Mouse (Mus musculus) limb, embryonic 11.5 days (tissue): ENCODE results near the gene Majin. TPM values are rescaled to one million over a fixed set of nuclear protein-coding genes. Genes with fewer than 3 reads are reported as not detected.

Source experiments
- ATAC-seq: fragments of 200-750 bp; cut with Nextera tagmentation; 2 replicates; pipeline ENCODE4 v1.8.0; 2017; ENCODE audit warnings: low read depth; ENCODE audit not compliant: insufficient number of reproducible peaks, low FRiP score, low TSS enrichment
- DNase-seq: peaks from one replicate; pipeline ENCODE4 v3.0.0-alpha.2; 2015; ENCODE audit warnings: low spot score
- H3K27ac ChIP-seq: fragments of 300-500 bp; sonication (generic); replicated peaks from 2 replicates; pipeline ENCODE4 v1.5.1; 2014; ENCODE audit warnings: low read depth, mild to moderate bottlenecking, low read length
- H3K27me3 ChIP-seq: fragments of 300-500 bp; sonication (generic); 2 replicates; pipeline ENCODE4 v1.6.1; 2014; ENCODE audit warnings: mild to moderate bottlenecking, low read length, mixed read lengths; ENCODE audit not compliant: control insufficient read depth, insufficient read depth
- H3K36me3 ChIP-seq: fragments of 300-500 bp; sonication (generic); 2 replicates; pipeline ENCODE4 v1.6.1; 2014; ENCODE audit warnings: mild to moderate bottlenecking, low read length, moderate library complexity, mixed read lengths; ENCODE audit not compliant: control insufficient read depth, insufficient read depth
- H3K4me1 ChIP-seq: fragments of 300-500 bp; sonication (generic); 2 replicates; pipeline ENCODE4 v1.6.1; 2014; ENCODE audit warnings: low read length, mixed read lengths; ENCODE audit not compliant: control insufficient read depth, insufficient read depth
- H3K4me2 ChIP-seq: fragments of 300-500 bp; sonication (generic); 2 replicates; pipeline ENCODE4 v1.6.1; 2014; ENCODE audit warnings: low read depth, mild to moderate bottlenecking, moderate library complexity; ENCODE audit not compliant: severe bottlenecking
- H3K4me3 ChIP-seq: fragments of 300-500 bp; sonication (generic); 2 replicates; pipeline ENCODE4 v1.5.1; 2014; ENCODE audit warnings: low read depth, low read length
- H3K9ac ChIP-seq: fragments of 300-500 bp; sonication (generic); 2 replicates; pipeline ENCODE4 v1.6.1; 2014; ENCODE audit warnings: mild to moderate bottlenecking, low read length
- H3K9me3 ChIP-seq: fragments of 300-500 bp; sonication (generic); 2 replicates; pipeline ENCODE4 v1.6.1; 2016; ENCODE audit warnings: low read length; ENCODE audit not compliant: control insufficient read depth
- WGBS: fragments of 180-500 bp; shearing (Covaris S2); extraction: QIAGEN DNeasy Blood & Tissue Kit; methylation state at CpG from one replicate; pipeline ENCODE4 v1.1.7; 2014; 5-methylcytosine and 5-hydroxymethylcytosine counted together
- polyA plus RNA-seq: library from polyadenylated mRNA; unstranded; fragments of >200 nt; fragmentation: Nextera tagmentation; extraction: Ambion mirVana; gene quantifications from 2 replicates; pipeline ENCODE4 v1.2.1, GENCODE M21; 2014

Majin gene
- polyA plus RNA-seq, 1 experiment from 2014 or later: not detected

GRCm38 (mm10) chr19:6268170-6268528 lies 84.0 kb downstream of the Majin start:
- Histone ChIP-seq H3K36me3 (no peaks in the 10 kb centered on the region), H3K27me3 (no peaks in the 10 kb centered on the region), H3K4me2 (no peak overlapping the region), H3K9me3 (no peaks in the 10 kb centered on the region), H3K27ac (no peak overlapping the region), H3K4me3 (no peak overlapping the region), H3K9ac (no peak overlapping the region), H3K4me1 (no peaks in the 10 kb centered on the region)
- ATAC-seq: peak; percentile 64; the same call in 1 of the 2 replicates
- peak; percentile 93 for DNase-seq
- 17% methylated on average over 8 of the region's 8 CpGs for WGBS

- no peak for DNase-seq
- no peak overlapping the region for H3K4me2 ChIP-seq
- no peaks in the 10 kb centered on the region for H3K9me3 ChIP-seq
- H3K36me3 ChIP-seq: no peaks in the 10 kb centered on the region
- no peak overlapping the region for H3K27ac ChIP-seq
- ATAC-seq: no peak
- H3K4me1 ChIP-seq: no peaks in the 10 kb centered on the region
- H3K27me3 ChIP-seq: no peaks in the 10 kb centered on the region
- H3K4me3 ChIP-seq: no peak overlapping the region
- WGBS: 82% methylated on average over 7 of the region's 7 CpGs
- H3K9ac ChIP-seq: no peak overlapping the region
These were observed 84.5 kb downstream of the Majin start for GRCm38 (mm10) chr19:6268670-6269132.

DNA sequence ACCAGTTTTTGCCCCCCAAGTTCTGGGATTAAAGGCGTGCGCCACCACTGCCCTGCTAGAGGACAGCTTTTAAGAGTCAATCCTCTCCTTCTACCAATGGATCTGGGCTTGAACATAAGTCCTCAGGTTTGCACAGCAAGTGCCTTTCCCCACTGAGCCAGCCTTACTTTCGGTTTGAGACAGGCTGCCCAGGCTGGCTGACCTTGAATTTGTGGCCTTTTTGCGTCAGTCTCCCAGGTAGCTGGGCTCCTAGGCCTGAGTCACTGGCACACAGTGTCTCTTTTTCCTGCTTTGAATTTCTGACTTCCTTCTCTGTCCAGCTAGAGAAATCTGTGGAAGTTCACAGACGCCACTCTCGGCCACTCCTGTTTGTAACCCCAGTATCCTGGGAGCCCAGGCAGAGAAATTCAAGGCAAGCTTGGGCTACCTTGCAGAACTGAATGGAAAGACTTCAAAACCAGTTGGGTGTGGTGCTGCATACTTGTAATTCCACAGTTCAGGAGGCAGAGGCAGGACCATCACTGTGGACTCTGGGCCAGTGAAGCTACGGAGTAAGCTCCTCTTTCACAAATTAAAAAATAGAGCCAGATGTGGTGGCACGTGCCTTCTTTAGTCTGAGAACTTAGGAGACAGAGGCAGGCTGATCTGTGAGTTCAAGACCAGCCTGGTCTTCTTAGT lies 85.7 kb downstream of the Majin start:
- Histone ChIP-seq H3K9ac (no peak overlapping the region), H3K9me3 (no peaks in the 10 kb centered on the region), H3K27ac (no peak overlapping the region), H3K36me3 (no peaks in the 10 kb centered on the region), H3K4me3 (no peak overlapping the region), H3K4me2 (no peak overlapping the region), H3K4me1 (no peaks in the 10 kb centered on the region), H3K27me3 (no peaks in the 10 kb centered on the region)
- DNase-seq (no peak), ATAC-seq (no peak)
- 88% methylated on average over 8 of the region's 8 CpGs for WGBS

DNA sequence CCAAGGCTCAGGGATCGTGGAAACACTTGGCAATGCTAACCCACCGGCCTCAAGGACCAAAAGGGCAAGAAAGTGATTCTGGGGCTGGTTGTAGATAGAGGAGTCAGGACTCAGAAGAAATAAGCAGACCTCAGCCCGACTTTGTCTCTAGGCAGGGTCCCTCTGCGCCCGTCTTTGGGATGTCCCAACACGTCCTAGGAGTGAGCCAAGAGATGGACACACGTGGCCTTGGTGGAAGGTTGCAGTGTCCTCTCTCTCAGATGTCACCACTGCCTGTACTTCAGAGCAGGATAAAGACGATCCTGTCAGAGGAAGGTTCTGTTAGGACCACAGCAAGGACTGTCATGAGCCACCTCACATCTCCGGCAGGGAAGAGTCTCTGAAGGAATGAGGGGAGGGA lies 86.5 kb downstream of the Majin start:
- Histone ChIP-seq H3K36me3 (no peaks in the 10 kb centered on the region), H3K4me1 (0 out of 2 replicates have a peak, but pooled peaks cover 2% of the 10 kb centered on the region), H3K27ac (no peak overlapping the region), H3K4me3 (no peak overlapping the region), H3K9me3 (no peaks in the 10 kb centered on the region), H3K27me3 (no peaks in the 10 kb centered on the region), H3K9ac (no peak overlapping the region), H3K4me2 (no peak overlapping the region)
- WGBS: 57% methylated on average over 9 of the region's 9 CpGs
- no peak for ATAC-seq
- DNase-seq: no peak

DNA sequence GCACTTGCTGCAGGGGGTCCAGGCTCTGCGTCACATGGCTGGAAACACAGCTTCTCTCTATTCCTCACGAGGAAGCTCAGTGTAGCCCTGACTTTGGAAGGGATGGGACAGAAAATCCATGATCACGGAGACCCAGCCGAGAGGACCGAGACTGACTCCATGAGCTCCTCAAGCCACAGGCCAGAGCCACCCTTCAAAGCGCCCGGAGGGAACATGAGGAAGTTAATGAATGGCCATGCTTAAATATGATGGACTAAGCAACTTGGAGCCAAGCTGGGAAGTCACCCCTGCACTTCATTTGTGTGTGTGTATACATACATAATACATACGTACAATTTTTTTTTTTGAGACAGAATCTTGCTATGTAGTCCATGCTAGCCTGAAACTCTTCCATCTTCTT lies 87.0 kb downstream of the Majin start:
- no peaks in the 10 kb centered on the region for H3K36me3 ChIP-seq

GRCm38 (mm10) chr19:6272053-6272452 lies 87.9 kb downstream of the Majin start:
- no peaks in the 10 kb centered on the region for H3K36me3 ChIP-seq

More for the DNA sequence above, 87.0 kb downstream of the Majin start:
- no peak overlapping the region for H3K9ac ChIP-seq
- 0 out of 2 replicates have a peak, but pooled peaks cover 3% of the 10 kb centered on the region for H3K4me1 ChIP-seq
- ATAC-seq (no peak), DNase-seq (no peak)
- no peaks in the 10 kb centered on the region for H3K27me3 ChIP-seq
- no peak overlapping the region for H3K27ac ChIP-seq
- H3K9me3 ChIP-seq: no peaks in the 10 kb centered on the region
- no peak overlapping the region for H3K4me2 ChIP-seq
- H3K4me3 ChIP-seq: no peak overlapping the region
- 31% methylated on average over 8 of the region's 8 CpGs for WGBS

DNA sequence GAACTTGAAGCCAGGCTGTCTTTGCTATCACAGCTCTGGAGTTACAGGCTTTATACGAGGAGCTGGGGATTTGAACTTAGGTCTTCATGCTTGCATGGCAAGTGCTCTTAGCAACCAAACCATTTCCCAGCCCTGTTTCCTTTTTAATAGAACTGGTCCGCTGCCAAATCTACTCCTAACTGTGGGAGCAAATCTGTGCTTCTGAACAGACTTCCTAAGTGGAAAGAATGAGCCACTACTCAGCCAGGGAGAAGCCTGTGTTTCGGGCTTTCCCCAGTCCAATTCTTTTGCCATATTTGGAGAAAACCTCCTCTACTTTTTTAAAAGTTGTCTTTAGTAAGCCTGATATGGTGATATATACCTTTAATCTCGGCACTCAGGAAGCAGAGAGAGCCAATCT lies 88.5 kb downstream of the Majin start:
- Histone ChIP-seq H3K9ac (no peak overlapping the region), H3K27ac (no peak overlapping the region), H3K4me3 (no peak overlapping the region), H3K27me3 (no peaks in the 10 kb centered on the region), H3K36me3 (no peaks in the 10 kb centered on the region), H3K4me1 (peaks cover 4% of the 10 kb centered on the region; the same call in 1 of the 2 replicates), H3K9me3 (no peaks in the 10 kb centered on the region), H3K4me2 (no peak overlapping the region)
- WGBS: 85% methylated on average over 4 of the region's 4 CpGs
- ATAC-seq (no peak), DNase-seq (no peak)

More at GRCm38 (mm10) chr19:6272053-6272452, 87.9 kb downstream of the Majin start:
- Histone ChIP-seq H3K4me3 (no peak overlapping the region), H3K27ac (no peak overlapping the region), H3K4me2 (no peak overlapping the region), H3K4me1 (0 out of 2 replicates have a peak, but pooled peaks cover 3% of the 10 kb centered on the region), H3K9me3 (no peaks in the 10 kb centered on the region), H3K27me3 (no peaks in the 10 kb centered on the region), H3K9ac (no peak overlapping the region)
- DNase-seq (no peak), ATAC-seq (no peak)
- WGBS: 72% methylated on average over 7 of the region's 7 CpGs

GRCm38 (mm10) chr19:6273592-6273991 lies 89.4 kb downstream of the Majin start:
- no peak overlapping the region for H3K4me2 ChIP-seq
- no peaks in the 10 kb centered on the region for H3K9me3 ChIP-seq
- H3K9ac ChIP-seq: no peak overlapping the region
- H3K27ac ChIP-seq: no peak overlapping the region
- WGBS: 72% methylated on average over 4 of the region's 4 CpGs
- no peak for DNase-seq
- peaks cover 12% of the 10 kb centered on the region for H3K4me1 ChIP-seq
- H3K27me3 ChIP-seq: no peaks in the 10 kb centered on the region
- H3K4me3 ChIP-seq: no peak overlapping the region
- no peaks in the 10 kb centered on the region for H3K36me3 ChIP-seq
- ATAC-seq: no peak
